Mouse (Mus musculus): ENCODE data around the gene Tubb4a. TPM values are rescaled to one million over a fixed set of nuclear protein-coding genes. Genes with fewer than 3 reads are reported as not detected.

The Tubb4a gene
- total and polyA plus RNA-seq, 3 experiments = 0.89 to 2.1 TPM; not detected in 1

- dilution Hi-C loops (cut with MboI; ENCODE audit: extremely low pct_ligation_motif_present, extremely low pct_unique_long_range_greater_than_20kb, low sequenced_read_pairs) = no loop called here
- H3K4me2 ChIP-seq (ENCODE audit: insufficient read depth, low read depth, poor library complexity, severe bottlenecking) = no peak overlapping the region
- no peak overlapping the region for H3K4me3 ChIP-seq (replicated peaks in 1 of 3; ENCODE audit: low read depth in 2 of 3, low read length in 2 of 3, poor library complexity in 1 of 3)
- H3K27me3 ChIP-seq (replicated peaks) = no peaks in the 10 kb centered on the region
- no peaks in the 10 kb centered on the region for H3K9me3 ChIP-seq (replicated peaks; ENCODE audit: low read length)
- in situ Hi-C loops (cut with MboI; ENCODE audit: low pct_ligation_motif_present, low pct_unique_long_range_greater_than_20kb, low sequenced_read_pairs) = no loop called here
- no peak for TF ChIP-seq UBTF (IDR thresholded peaks at IDR 0.05; ENCODE audit: low read depth, low read length)
- no peak for TF ChIP-seq MXI1 (IDR thresholded peaks at IDR 0.05; ENCODE audit: low read depth, low read length)
- no peak for TF ChIP-seq MYC (IDR thresholded peaks at IDR 0.05; ENCODE audit: low read depth, low read length)
- TF ChIP-seq CHD2 (IDR thresholded peaks at IDR 0.05; ENCODE audit: low read length) = no peak
- no peak for TF ChIP-seq ZNF384 (IDR thresholded peaks at IDR 0.05; ENCODE audit: low read depth, low read length)
- H3K4me1 ChIP-seq (ENCODE audit: control insufficient read depth in 1 of 2, insufficient read depth in 2 of 2) = peaks cover 0 to 30% of the 10 kb centered on the region in 2 experiments; a peak in 2 of 4 replicates
- no peak overlapping the region for H3K27ac ChIP-seq (ENCODE audit: insufficient read depth, low read depth)
- H3K9ac ChIP-seq (ENCODE audit: insufficient read depth, low read depth) = no peak overlapping the region
- no peak for DNase-seq (ENCODE audit: extremely low read depth)
- peaks cover 46 to 57% of the 10 kb centered on the region in 2 experiments for H3K36me3 ChIP-seq (replicated peaks in 1 of 2; ENCODE audit: control insufficient read depth in 1 of 2, insufficient read depth in 1 of 2, low read length in 1 of 2)
- H3K79me2 ChIP-seq (replicated peaks; ENCODE audit: control insufficient read depth, extremely low read depth, insufficient read depth, poor library complexity, severe bottlenecking) = no peaks in the 10 kb centered on the region
Measured at GRCm38 (mm10) chr17:57048816-57049215, 38.8 kb downstream of the Tubb4a start.

- Histone ChIP-seq H3K9me3 (replicated peaks; ENCODE audit: low read length) (no peaks in the 10 kb centered on the region), H3K4me2 (ENCODE audit: insufficient read depth, low read depth, poor library complexity, severe bottlenecking) (no peak overlapping the region), H3K9ac (ENCODE audit: insufficient read depth, low read depth) (no peak overlapping the region), H3K4me3 (replicated peaks in 1 of 3; ENCODE audit: low read depth in 2 of 3, low read length in 2 of 3, poor library complexity in 1 of 3) (no peak overlapping the region), H3K27ac (ENCODE audit: insufficient read depth, low read depth) (no peak overlapping the region), H3K79me2 (replicated peaks; ENCODE audit: control insufficient read depth, extremely low read depth, insufficient read depth, poor library complexity, severe bottlenecking) (no peaks in the 10 kb centered on the region), H3K27me3 (replicated peaks) (no peaks in the 10 kb centered on the region), H3K36me3 (replicated peaks in 1 of 2; ENCODE audit: control insufficient read depth in 1 of 2, insufficient read depth in 1 of 2, low read length in 1 of 2) (peaks cover 32 to 43% of the 10 kb centered on the region in 2 experiments), H3K4me1 (ENCODE audit: control insufficient read depth in 1 of 2, insufficient read depth in 2 of 2) (peaks cover 0 to 30% of the 10 kb centered on the region in 2 experiments; a peak in 2 of 4 replicates)
- dilution Hi-C loops (cut with MboI; ENCODE audit: extremely low pct_ligation_motif_present, extremely low pct_unique_long_range_greater_than_20kb, low sequenced_read_pairs) (no loop called here), in situ Hi-C loops (cut with MboI; ENCODE audit: low pct_ligation_motif_present, low pct_unique_long_range_greater_than_20kb, low sequenced_read_pairs) (no loop called here)
- DNase-seq (ENCODE audit: extremely low read depth) = no peak
- TF ChIP-seq ETS1 (conservative IDR thresholded peaks at IDR 0.05; ENCODE audit: low read depth, low read length) (no peak), JUN (IDR thresholded peaks at IDR 0.05; ENCODE audit: insufficient read depth, low read depth, low read length) (no peak), SMC3 (IDR thresholded peaks at IDR 0.05; ENCODE audit: low read depth, low read length) (no peak), TCF12 (IDR thresholded peaks at IDR 0.05; ENCODE audit: low read depth, low read length) (no peak), NELFE (IDR thresholded peaks at IDR 0.05; ENCODE audit: low read depth, low read length) (no peak), MAFK (IDR thresholded peaks at IDR 0.05; ENCODE audit: insufficient replicate concordance, low read length) (no peak), USF2 (conservative IDR thresholded peaks at IDR 0.05; ENCODE audit: low read depth, low read length) (no peak), ZC3H11A (IDR thresholded peaks at IDR 0.05; ENCODE audit: low read depth, low read length) (no peak), IRF4 (IDR thresholded peaks at IDR 0.05; ENCODE audit: low read depth, low read length) (no peak), HCFC1 (IDR thresholded peaks at IDR 0.05; ENCODE audit: low read depth, low read length) (no peak), SIN3A (IDR thresholded peaks at IDR 0.05; ENCODE audit: low read length) (no peak), RAD21 (IDR thresholded peaks at IDR 0.05; ENCODE audit: low read depth, low read length) (no peak), E2F4 (IDR thresholded peaks at IDR 0.05; ENCODE audit: insufficient replicate concordance, low read depth, low read length) (no peak), BHLHE40 (IDR thresholded peaks at IDR 0.05; ENCODE audit: low read depth, low read length) (no peak), UBTF (IDR thresholded peaks at IDR 0.05; ENCODE audit: low read depth, low read length) (no peak), POLR2A (IDR thresholded peaks at IDR 0.05; ENCODE audit: low read depth, low read length) (no peak), JUND (conservative IDR thresholded peaks at IDR 0.05; ENCODE audit: low read depth, low read length) (no peak)
Measured at GRCm38 (mm10) chr17:57047406-57047805, 40.2 kb downstream of the Tubb4a start.

All from CH12.LX (cell line).